Mouse (Mus musculus): ENCODE measurements around the gene Rere. TPM values are rescaled to one million over a fixed set of nuclear protein-coding genes. Genes with fewer than 3 reads are reported as not detected.

Gene Rere
- total RNA-seq, 2 experiments from 2014 or later = 37.8 to 51.5 TPM

- intact Hi-C loops (cut with DNase I) = no loop called here
- no peak for DNase-seq (ENCODE audit: low spot score)
Observed at GRCm38 (mm10) chr4:150333927-150334682, 52.7 kb downstream of the Rere start.

GRCm38 (mm10) chr4:150337260-150337659 is 55.8 kb downstream of the Rere start:
- DNase-seq (ENCODE audit: low spot score) = no peak
- intact Hi-C loops (cut with DNase I) = loop anchor here (5.0 kb wide), 1 partner anchor 50 kb away; no protein-coding TSS in a partner anchor

DNA sequence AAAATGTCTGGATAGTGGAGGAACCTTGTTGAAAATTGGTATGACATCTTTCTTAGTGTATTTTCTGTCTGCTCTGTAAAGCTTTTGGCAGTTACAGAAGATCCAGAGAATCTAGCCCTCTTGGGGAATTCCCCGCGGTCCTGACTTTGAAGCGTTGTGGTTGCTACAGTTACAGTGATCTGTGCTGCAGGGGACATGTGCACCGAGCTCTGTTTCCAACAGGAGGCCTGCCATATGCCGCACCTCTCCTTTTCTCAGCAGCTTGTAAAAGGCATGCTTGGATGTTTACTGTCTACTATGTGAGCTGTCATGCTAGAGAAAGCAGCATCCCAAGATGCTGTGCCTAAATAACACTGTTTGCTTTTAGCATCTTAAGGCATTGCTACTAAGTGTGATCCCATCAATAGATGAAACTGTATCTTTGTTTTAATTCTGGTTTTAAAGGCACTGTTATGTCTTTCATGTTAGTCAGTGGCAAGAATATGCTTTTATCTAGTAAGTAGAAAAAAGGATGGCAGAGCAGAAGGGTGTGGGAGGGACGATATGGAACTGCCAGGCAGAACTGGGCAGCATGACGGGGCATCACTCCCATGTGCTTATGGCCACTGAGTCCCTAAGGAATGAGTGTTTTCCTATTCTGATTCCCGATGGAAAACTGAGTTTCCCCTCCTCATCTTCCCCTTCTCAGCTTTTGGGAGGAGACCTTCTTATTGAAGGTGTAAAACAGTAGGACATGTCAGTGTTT is 57.6 kb downstream of the Rere start:
- no peak for DNase-seq (ENCODE audit: low spot score)
- intact Hi-C loops (cut with DNase I) = loop anchor here (5.0 kb wide), 1 partner anchor 52 kb away; no protein-coding TSS in a partner anchor

DNA sequence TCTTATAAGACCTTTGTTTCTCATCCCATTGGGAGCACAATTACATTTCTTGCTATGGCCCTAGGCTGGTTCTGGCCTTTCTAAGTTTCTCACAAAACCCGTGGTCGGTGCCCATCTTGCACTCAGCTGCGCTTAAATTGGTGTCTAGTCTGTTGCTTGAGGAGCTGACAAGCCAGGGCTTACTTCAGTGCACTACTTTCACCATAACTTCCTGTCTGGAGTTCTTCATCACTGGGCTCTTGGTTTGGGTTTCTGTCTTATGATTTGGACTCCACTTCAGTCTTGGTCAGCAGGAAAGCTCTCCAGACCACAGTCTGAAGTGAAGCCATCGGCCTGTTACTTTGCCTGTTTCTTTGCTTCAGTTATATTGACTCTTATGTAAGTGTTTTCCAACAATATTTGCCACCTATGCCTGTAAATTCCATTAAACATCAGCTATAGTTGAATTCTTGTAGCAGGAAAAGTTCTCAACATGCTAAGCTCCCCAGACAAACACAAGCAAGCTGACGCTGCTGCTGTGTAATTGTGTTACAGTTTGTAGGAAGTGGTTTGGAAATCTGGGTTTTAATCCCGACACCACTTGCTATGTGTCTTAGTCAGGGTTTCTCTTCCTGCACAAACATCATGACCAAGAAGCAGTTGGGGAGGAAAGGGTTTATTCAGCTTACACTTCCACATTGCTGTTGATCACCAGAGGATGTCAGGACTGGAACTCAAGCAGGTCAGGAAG is 59.5 kb downstream of the Rere start:
- no peak for DNase-seq (ENCODE audit: low spot score)
- intact Hi-C loops (cut with DNase I) = no loop called here

GRCm38 (mm10) chr4:150344526-150344925 is 63.1 kb downstream of the Rere start:
- no peak for DNase-seq (ENCODE audit: low spot score)
- intact Hi-C loops (cut with DNase I) = no loop called here

DNA sequence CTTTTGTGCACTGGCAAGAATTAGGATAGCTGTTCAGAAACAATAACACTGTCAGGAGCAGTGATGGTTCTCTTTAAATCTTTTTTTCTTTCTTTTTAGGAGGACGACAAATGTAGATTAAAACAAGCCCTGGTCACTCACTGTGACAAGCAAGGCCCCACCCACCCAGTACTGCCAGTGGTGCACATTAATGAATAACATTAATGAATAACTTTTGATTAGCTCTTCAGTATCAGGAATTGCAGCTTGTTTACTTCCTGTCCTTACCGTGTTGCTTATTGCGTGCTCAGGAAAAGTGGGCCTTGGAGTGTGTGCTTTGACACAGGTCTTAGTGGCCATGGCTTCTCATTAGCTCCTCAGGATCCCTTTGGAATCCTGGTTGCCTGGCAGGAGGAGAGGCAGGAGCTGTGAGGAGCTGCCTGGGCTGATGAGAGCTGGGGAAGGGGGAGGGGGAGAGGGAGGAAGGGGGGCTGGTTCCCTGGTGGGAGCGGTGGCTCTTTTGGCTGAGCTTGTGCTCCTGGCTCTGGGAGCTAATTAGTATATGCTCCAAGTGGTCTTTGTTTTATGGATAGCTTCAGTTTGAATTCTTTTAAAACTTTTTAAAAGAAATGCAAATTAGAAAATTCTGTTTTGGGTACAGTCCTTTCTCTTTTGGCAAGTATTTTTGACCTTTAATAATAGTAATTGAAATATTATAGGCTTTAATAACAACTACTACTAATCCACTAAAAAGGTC is 65.4 kb downstream of the Rere start:
- intact Hi-C loops (cut with DNase I) = loop anchor here (1.0 to 2.0 kb wide), 3 partner anchors 90 to 280 kb away; no protein-coding TSS in a partner anchor
- DNase-seq (ENCODE audit: low spot score) = no peak

DNA sequence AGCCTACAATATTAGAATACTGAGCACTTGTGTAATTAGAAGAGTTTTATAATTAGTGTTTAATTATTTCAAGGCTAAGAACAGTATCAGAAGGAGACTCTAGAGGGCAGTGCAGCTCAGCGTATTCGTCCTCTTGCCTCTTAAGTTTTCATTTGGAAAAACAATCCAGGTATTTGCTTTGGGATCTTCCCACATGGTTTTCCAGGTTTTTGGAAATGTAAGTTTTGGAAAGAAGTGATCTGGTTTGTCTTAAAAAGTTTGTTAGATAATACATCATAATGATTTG is 65.9 kb downstream of the Rere start:
- intact Hi-C loops (cut with DNase I) = loop anchor here (1.0 to 2.0 kb wide), 3 partner anchors 91 to 279 kb away; no protein-coding TSS in a partner anchor
- no peak for DNase-seq (ENCODE audit: low spot score)

DNA sequence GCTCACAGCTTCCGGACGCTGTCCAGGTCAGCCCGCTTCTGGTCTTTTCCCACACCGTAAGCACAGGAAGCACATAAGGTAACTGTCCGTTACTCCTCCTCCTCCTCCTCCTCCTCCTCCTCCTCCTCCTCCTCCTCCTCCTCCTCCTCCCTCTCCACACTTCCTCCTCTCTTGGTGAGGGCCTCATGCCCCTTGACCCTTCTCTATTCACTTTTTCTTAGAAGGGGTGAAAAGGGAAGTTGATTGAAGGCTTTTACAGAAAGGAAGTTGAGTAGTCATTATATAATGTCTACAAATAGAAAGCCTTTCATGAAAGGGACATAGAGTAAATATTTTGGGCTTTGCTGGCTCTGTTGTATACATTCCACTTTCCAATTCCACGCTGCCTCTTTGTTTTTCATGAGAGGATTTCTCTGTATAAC is 68.2 kb downstream of the Rere start:
- intact Hi-C loops (cut with DNase I) = no loop called here
- no peak for DNase-seq (ENCODE audit: low spot score)

- no peak for DNase-seq (ENCODE audit: low spot score)
- intact Hi-C loops (cut with DNase I) = no loop called here
Observed at GRCm38 (mm10) chr4:150351419-150352075, 70.1 kb downstream of the Rere start.

DNA sequence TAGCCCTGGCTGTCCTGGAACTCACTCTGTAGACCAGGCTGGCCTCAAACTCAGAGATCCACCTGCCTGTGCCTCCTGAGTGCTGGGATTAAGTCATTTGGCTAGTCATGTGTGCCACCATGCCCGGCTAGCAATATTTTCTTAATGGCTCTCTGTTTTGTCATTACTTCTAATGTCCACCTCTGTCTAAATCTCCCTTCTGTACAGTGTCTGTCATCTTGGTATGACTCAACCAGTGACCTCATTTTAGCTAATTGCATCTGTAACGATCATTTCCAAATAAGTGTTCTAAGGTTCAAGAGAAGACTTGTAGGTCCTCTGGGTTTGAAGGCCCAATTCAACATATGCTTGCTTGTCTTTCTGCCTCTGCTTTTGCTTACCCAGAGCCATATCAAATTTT is 71.3 kb downstream of the Rere start:
- DNase-seq (ENCODE audit: low spot score) = no peak
- intact Hi-C loops (cut with DNase I) = no loop called here

GRCm38 (mm10) chr4:150353376-150353900 is 72.0 kb downstream of the Rere start:
- intact Hi-C loops (cut with DNase I) = no loop called here
- no peak for DNase-seq (ENCODE audit: low spot score)

DNA sequence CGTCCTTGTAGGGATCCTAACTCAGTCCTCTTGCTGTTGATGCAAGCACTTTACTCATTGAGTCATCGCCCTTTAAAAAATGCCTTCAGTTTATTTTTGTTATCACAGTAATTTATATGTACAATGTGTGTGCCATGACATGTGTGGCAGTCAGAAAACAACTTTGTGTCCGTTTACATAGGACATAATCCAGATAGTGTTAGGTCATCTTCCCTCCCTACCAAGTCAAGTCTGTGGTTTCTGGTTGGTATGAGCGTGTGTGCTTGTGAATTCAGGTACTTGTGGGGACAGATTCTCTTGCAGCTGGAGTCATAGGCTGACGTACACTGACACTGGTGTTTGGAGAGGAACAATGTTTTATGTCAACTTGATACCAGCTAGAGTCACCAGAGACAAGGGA is 74.4 kb downstream of the Rere start:
- intact Hi-C loops (cut with DNase I) = no loop called here
- no peak for DNase-seq (ENCODE audit: low spot score)

DNA sequence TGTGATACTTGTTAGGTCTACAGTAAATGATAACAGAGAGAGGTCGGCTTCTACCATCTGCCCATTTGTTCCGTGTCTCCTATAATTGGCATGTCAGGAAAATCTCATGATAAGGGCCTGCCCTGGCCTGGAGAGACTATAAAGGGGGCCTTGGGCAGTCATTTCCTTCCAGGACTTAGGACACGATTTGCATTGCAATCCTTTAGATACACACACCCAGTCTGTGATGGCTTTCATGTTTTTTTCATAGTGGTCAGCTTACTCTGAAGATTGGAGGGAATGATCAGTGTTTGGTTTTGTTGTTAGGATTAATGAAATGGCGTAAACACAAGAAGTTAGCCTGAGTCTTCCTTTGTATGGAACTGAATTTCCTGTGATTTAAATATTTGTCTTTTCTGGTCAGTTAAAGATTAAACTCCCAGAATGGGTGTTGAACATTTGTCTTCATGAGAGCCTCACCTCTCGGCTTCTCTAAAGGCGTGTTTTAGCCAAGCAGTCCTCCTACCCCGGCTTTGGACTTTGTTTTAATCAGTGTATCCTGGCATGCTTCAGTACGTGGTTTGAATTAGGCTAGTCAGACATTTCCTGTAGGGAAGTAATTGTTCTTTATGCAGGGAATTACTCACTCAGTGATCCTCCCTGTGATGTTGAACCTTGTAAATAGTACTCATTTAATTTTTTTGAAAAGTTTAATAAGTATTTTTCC is 80.7 kb downstream of the Rere start:
- intact Hi-C loops (cut with DNase I) = no loop called here
- DNase-seq (ENCODE audit: low spot score) = no peak

GRCm38 (mm10) chr4:150362858-150363257 is 81.4 kb downstream of the Rere start:
- intact Hi-C loops (cut with DNase I) = no loop called here
- no peak for DNase-seq (ENCODE audit: low spot score)

DNA sequence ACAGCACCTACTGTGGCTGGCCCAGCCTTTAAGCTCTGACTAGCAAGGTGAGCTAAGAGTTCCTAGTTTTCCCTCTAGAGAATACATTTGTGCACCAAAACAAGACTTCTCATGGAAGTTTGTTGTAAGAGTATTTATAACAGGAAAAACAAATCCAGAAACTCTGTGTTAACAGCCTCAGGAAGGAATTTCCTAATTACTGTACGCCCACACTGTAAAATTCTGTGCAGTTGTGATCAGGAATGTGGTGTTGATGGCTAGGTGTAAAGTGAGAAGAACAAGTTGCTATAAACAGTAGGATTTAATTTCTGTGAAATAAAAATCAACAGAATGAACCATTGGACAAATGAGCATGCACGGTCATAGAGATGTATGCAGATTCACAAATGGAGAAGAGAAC is 83.3 kb downstream of the Rere start:
- DNase-seq (ENCODE audit: low spot score) = no peak
- intact Hi-C loops (cut with DNase I) = no loop called here

- intact Hi-C loops (cut with DNase I) = no loop called here
- no peak for DNase-seq (ENCODE audit: low spot score)
Observed at GRCm38 (mm10) chr4:150366510-150367208, 85.2 kb downstream of the Rere start.

DNA sequence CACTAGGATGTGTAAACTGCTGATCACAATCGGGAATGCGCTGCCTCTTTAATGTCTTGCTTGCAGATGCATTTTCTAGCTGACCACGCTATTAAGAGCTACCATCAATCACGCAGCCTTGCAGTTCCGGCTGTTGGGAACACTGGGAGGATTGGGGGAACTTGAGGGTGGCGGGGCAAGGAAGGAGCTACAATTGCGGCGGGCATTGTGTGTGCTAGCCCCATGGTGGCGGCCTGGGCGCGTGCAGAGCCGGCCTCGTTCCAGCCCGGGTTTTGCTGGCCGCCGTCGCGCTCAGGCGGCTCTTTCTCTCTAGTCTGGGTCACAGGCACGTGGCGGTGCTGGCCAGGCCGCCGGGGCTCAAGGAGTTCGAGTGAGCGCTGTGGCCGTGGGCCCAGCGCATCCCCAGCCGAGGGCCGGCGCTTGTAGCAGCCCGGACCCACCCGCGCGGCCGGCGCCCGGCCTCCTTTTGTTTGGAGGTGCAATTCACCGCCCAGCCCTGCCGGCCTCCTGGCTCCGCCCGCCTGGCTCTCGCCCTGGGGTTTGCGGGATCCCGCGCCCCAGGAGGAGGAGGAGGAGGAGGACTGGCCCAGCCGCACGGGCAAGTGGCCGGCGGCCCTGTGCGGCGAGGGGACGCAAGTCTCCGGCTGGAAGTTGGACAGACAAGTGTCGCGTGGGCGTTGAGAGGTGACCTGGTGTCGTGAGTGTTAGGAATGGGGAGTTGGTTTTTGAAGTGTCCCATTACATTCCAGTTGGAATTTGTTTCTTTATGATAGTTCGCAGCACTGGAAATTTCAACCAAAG is 90.3 kb downstream of the Rere start:
- intact Hi-C loops (cut with DNase I) = loop anchor here (2.0 kb wide), 2 partner anchors 33 to 197 kb away; no protein-coding TSS in a partner anchor
- DNase-seq (ENCODE audit: low spot score) = peak; percentile 70
